Mouse (Mus musculus): ENCODE results near the gene Creg1. TPM values are rescaled to one million over a fixed set of nuclear protein-coding genes. Genes with fewer than 3 reads are reported as not detected.

Creg1 gene
- total RNA-seq (2012; rRNA removed), result 15.7 and 20.0 TPM in 2 replicates

DNA sequence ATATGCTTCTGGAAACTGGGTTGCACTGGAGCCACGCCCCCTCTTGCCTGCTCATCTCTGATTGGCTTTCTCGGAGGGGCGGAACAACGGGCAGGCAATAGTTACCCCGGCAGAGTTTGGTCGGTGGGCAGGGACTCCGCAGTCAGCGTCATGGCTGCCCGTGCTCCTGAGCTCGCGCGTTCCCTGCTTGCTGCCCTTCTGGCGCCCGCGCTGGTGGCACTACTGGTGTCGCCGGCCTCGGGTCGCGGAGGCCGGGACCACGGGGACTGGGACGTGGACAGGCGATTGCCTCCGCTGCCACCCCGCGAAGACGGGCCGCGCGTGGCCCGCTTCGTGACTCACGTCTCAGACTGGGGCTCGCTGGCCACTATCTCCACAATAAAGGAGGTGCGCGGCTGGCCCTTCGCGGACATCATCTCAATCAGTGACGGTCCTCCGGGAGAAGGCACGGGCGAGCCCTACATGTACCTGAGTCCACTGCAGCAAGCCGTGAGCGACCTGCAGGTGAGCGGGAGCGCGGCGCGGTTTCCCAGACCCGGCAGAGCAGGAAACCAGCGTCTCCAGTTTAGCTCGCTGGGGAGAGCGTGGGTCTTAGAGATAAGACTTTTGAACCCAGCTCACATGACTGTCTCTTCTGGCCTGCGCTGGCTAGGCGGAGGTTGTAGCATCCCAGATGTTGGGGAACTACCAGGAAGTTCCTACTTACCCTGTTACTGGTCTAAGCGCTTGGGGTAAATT is at the start of gene Creg1:
Creg1 (plus strand) TSS at position 112 of the 738 bp plus-strand sequence.
- no peaks in the 10 kb centered on the region for H3K9me3 ChIP-seq (ENCODE audit: control insufficient read depth, insufficient read depth, low read depth, low read length)

DNA sequence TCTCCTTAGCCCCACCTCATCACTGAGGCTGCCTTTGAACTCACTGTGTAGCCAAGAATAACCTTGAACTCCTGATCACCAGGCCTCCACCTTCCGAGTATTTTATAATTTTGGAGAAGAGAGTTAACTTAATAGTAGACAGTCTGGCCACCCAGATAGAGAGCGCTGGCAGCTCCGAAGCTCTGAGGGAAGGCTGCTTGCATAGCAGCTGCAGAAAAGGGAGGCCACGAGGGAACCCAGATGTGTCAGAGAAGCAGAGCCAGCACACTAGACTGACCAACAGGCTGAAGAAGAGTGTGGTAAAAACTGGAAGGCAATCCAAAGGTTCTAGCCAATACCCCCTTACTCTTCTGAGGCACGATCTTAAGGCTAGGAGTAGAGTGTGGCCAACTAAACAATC is 49.7 kb upstream of the Creg1 start:
- Histone ChIP-seq H3K4me1 (ENCODE audit: control insufficient read depth in 2 of 2, insufficient read depth in 2 of 2, low read length in 2 of 2, poor library complexity in 1 of 2) (peaks cover 0 to 6% of the 10 kb centered on the region in 2 experiments; a peak in 3 of 4 replicates), H3K9me3 (ENCODE audit: control insufficient read depth, insufficient read depth, low read depth, low read length) (no peaks in the 10 kb centered on the region), H3K36me3 (ENCODE audit: control insufficient read depth, insufficient read depth, low read length, poor library complexity, severe bottlenecking) (no peaks in the 10 kb centered on the region), H3K9ac (ENCODE audit: insufficient read depth, low read depth, low read length, poor library complexity, severe bottlenecking) (no peak overlapping the region), H3K27ac (ENCODE audit: insufficient read depth, low read depth, low read length, poor library complexity, severe bottlenecking) (no peak overlapping the region), H3K4me3 (ENCODE audit: insufficient read depth in 1 of 2, low read depth in 1 of 2, low read length in 2 of 2, poor library complexity in 1 of 2, severe bottlenecking in 1 of 2) (no peak overlapping the region)
- in situ Hi-C loops (cut with MboI; ENCODE audit: low sequenced_read_pairs in 2 of 2, unreplicated experiment in 2 of 2), result no loop called here
- DNase-seq (ENCODE audit: low read depth, low spot score), result no peak
- TF ChIP-seq CHD2 (IDR thresholded peaks at IDR 0.05; ENCODE audit: low read depth, low read length) (no peak), MAFK (IDR thresholded peaks at IDR 0.05; ENCODE audit: insufficient read depth, low read depth, low read length) (no peak), ZNF384 (IDR thresholded peaks at IDR 0.05; ENCODE audit: low read depth, low read length) (no peak), HCFC1 (IDR thresholded peaks at IDR 0.05; ENCODE audit: borderline replicate concordance, insufficient read depth, low read length) (no peak), ZC3H11A (IDR thresholded peaks at IDR 0.05; ENCODE audit: borderline replicate concordance, low read depth, low read length) (no peak)

More for the DNA sequence above, at the start of gene Creg1:
- Histone ChIP-seq H3K27ac (ENCODE audit: insufficient read depth, low read depth, low read length, poor library complexity, severe bottlenecking) (no peak within 1 kb of the TSS), H3K36me3 (ENCODE audit: control insufficient read depth, insufficient read depth, low read length, poor library complexity, severe bottlenecking) (no peaks in the 10 kb centered on the region), H3K9ac (ENCODE audit: insufficient read depth, low read depth, low read length, poor library complexity, severe bottlenecking) (peak within 1 kb of the TSS; percentile 63), H3K4me3 (ENCODE audit: insufficient read depth in 1 of 2, low read depth in 1 of 2, low read length in 2 of 2, poor library complexity in 1 of 2, severe bottlenecking in 1 of 2) (peak within 1 kb of the TSS; percentile 68 to 87), H3K4me1 (ENCODE audit: control insufficient read depth in 2 of 2, insufficient read depth in 2 of 2, low read length in 2 of 2, poor library complexity in 1 of 2) (peaks cover 6 to 7% of the 10 kb centered on the region in 2 experiments; a peak in 1 of 4 replicates)
- DNase-seq (ENCODE audit: low read depth, low spot score), result peak; percentile 88
- in situ Hi-C loops (cut with MboI; ENCODE audit: low sequenced_read_pairs in 2 of 2, unreplicated experiment in 2 of 2), result no loop called here
- TF ChIP-seq HCFC1 (IDR thresholded peaks at IDR 0.05; ENCODE audit: borderline replicate concordance, insufficient read depth, low read length), result no peak
- no peak for TF ChIP-seq ZNF384 (IDR thresholded peaks at IDR 0.05; ENCODE audit: low read depth, low read length)
- no peak for TF ChIP-seq CHD2 (IDR thresholded peaks at IDR 0.05; ENCODE audit: low read depth, low read length)
- TF ChIP-seq ZC3H11A (IDR thresholded peaks at IDR 0.05; ENCODE audit: borderline replicate concordance, low read depth, low read length), result no peak
- TF ChIP-seq MAFK (IDR thresholded peaks at IDR 0.05; ENCODE audit: insufficient read depth, low read depth, low read length), result no peak

DNA sequence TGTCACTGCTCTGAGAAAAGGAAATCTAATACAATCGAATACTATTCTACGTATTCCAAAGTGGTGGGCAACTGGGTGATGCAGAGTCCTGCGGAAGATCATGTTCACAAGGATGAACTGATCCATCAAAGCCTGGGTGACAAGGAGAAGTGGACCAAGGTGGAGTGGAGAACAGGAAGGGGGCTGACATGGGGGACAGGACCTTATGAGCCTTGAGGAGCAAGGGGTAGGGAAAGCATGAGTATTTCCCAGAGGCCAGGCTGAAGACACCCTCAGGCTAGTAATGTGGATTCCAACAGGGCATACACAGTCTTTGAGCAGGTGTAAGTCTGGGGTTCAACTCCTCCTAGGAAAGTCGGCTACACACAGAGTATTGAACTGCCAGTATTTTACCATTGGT is 47.1 kb upstream of the Creg1 start:
- H3K9me3 ChIP-seq (ENCODE audit: control insufficient read depth, insufficient read depth, low read depth, low read length), result no peaks in the 10 kb centered on the region
- no peaks in the 10 kb centered on the region for H3K36me3 ChIP-seq (ENCODE audit: control insufficient read depth, insufficient read depth, low read length, poor library complexity, severe bottlenecking)
- H3K9ac ChIP-seq (ENCODE audit: insufficient read depth, low read depth, low read length, poor library complexity, severe bottlenecking), result no peak overlapping the region
- peaks cover 0 to 6% of the 10 kb centered on the region in 2 experiments; a peak in 3 of 4 replicates for H3K4me1 ChIP-seq (ENCODE audit: control insufficient read depth in 2 of 2, insufficient read depth in 2 of 2, low read length in 2 of 2, poor library complexity in 1 of 2)
- no peak overlapping the region for H3K27ac ChIP-seq (ENCODE audit: insufficient read depth, low read depth, low read length, poor library complexity, severe bottlenecking)
- in situ Hi-C loops (cut with MboI; ENCODE audit: low sequenced_read_pairs in 2 of 2, unreplicated experiment in 2 of 2), result no loop called here
- DNase-seq (ENCODE audit: low read depth, low spot score), result no peak
- no peak overlapping the region for H3K4me3 ChIP-seq (ENCODE audit: insufficient read depth in 1 of 2, low read depth in 1 of 2, low read length in 2 of 2, poor library complexity in 1 of 2, severe bottlenecking in 1 of 2)
- TF ChIP-seq ZNF384 (IDR thresholded peaks at IDR 0.05; ENCODE audit: low read depth, low read length) (no peak), MAFK (IDR thresholded peaks at IDR 0.05; ENCODE audit: insufficient read depth, low read depth, low read length) (no peak), CHD2 (IDR thresholded peaks at IDR 0.05; ENCODE audit: low read depth, low read length) (no peak), HCFC1 (IDR thresholded peaks at IDR 0.05; ENCODE audit: borderline replicate concordance, insufficient read depth, low read length) (no peak), ZC3H11A (IDR thresholded peaks at IDR 0.05; ENCODE audit: borderline replicate concordance, low read depth, low read length) (no peak)

DNA sequence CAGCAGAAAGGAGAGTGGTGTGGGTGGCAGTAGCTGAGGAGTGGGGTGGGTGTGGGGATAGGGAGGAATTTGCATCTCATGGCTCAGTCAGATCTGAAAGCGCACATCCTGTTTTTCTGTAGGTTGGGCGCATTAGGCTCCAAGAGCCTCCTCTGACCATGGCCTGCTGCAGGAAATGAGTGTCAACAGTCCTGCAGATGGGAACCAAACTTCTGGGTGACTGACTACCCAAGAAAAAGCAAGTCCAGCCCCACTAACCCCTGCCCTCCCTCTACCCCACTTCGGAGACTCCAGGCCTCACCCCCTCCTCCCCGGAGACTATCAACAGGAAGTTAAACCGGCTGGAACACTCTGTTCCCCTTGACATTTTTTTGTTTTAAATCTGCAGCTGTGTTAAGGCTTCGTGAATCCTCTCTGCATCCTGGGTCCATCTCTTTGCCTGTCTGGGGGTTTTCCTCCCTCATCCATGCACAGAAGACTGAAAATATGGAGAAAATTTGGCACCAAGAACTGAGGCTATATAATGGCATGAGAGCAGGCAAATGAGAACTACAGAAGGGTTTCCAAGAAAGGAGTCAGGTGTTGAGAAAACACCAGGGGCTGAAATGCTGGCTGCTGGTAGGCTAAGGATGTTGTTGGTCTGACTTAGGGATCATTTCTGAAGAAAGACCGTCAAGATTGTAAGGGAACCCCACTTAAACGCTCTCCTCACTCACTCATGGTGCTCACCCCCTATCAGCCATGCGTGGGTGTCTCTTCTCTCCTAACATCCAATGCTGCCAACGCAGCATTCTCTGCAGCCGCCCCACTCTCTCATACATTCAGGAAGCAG is 45.6 kb upstream of the Creg1 start:
- in situ Hi-C loops (cut with MboI; ENCODE audit: low sequenced_read_pairs in 2 of 2, unreplicated experiment in 2 of 2), result no loop called here
- Histone ChIP-seq H3K9me3 (ENCODE audit: control insufficient read depth, insufficient read depth, low read depth, low read length) (no peaks in the 10 kb centered on the region), H3K4me3 (ENCODE audit: insufficient read depth in 1 of 2, low read depth in 1 of 2, low read length in 2 of 2, poor library complexity in 1 of 2, severe bottlenecking in 1 of 2) (no peak overlapping the region), H3K4me1 (ENCODE audit: control insufficient read depth in 2 of 2, insufficient read depth in 2 of 2, low read length in 2 of 2, poor library complexity in 1 of 2) (peaks cover 0 to 6% of the 10 kb centered on the region in 2 experiments; a peak in 3 of 4 replicates), H3K36me3 (ENCODE audit: control insufficient read depth, insufficient read depth, low read length, poor library complexity, severe bottlenecking) (no peaks in the 10 kb centered on the region), H3K27ac (ENCODE audit: insufficient read depth, low read depth, low read length, poor library complexity, severe bottlenecking) (no peak overlapping the region), H3K9ac (ENCODE audit: insufficient read depth, low read depth, low read length, poor library complexity, severe bottlenecking) (no peak overlapping the region)
- DNase-seq (ENCODE audit: low read depth, low spot score), result no peak
- no peak for TF ChIP-seq ZC3H11A (IDR thresholded peaks at IDR 0.05; ENCODE audit: borderline replicate concordance, low read depth, low read length)
- TF ChIP-seq MAFK (IDR thresholded peaks at IDR 0.05; ENCODE audit: insufficient read depth, low read depth, low read length), result no peak
- no peak for TF ChIP-seq HCFC1 (IDR thresholded peaks at IDR 0.05; ENCODE audit: borderline replicate concordance, insufficient read depth, low read length)
- no peak for TF ChIP-seq ZNF384 (IDR thresholded peaks at IDR 0.05; ENCODE audit: low read depth, low read length)
- no peak for TF ChIP-seq CHD2 (IDR thresholded peaks at IDR 0.05; ENCODE audit: low read depth, low read length)

Measured in ES-E14 (cell line).